Mouse (Mus musculus): ENCODE measurements around the gene Gm10842. TPM values are rescaled to one million over a fixed set of nuclear protein-coding genes. Genes with fewer than 3 reads are reported as not detected.
A peak's percentile ranks its signal among the peaks of the same experiment; 100 is the strongest.
"Not testable (repeated sequence)": the region's sequence is repeated elsewhere in the genome, so short reads cannot be mapped to it uniquely, and the experiment has no call there.

Gm10842 gene
- polyA plus RNA-seq (2016; fragmentation: Nextera tagmentation; extraction: Ambion mirVana), result not detected in 2 replicates

- H3K4me1 ChIP-seq, result peaks cover 4% of the 10 kb centered on the region; the same call in 1 of the 2 replicates
- H3K36me3 ChIP-seq, result 0 out of 2 replicates have a peak, but pooled peaks cover 4% of the 10 kb centered on the region
- no peaks in the 10 kb centered on the region for H3K9me3 ChIP-seq
- no peak within 1 kb of the TSS for H3K4me2 ChIP-seq (replicated peaks)
- H3K9ac ChIP-seq (replicated peaks), result no peak within 1 kb of the TSS
- no peak within 1 kb of the TSS for H3K4me3 ChIP-seq
- no peak within 1 kb of the TSS for H3K27ac ChIP-seq (replicated peaks)
- H3K27me3 ChIP-seq, result no peaks in the 10 kb centered on the region
- ATAC-seq (ENCODE audit: low FRiP score, low read depth), result no peak
- 73% methylated on average over 3 of the region's 3 CpGs for WGBS
Measured at GRCm38 (mm10) chr11:105146593-105146992, at the start of gene Gm10842. TSS of gene Gm10842 (plus strand) at chr11:105146893.

DNA sequence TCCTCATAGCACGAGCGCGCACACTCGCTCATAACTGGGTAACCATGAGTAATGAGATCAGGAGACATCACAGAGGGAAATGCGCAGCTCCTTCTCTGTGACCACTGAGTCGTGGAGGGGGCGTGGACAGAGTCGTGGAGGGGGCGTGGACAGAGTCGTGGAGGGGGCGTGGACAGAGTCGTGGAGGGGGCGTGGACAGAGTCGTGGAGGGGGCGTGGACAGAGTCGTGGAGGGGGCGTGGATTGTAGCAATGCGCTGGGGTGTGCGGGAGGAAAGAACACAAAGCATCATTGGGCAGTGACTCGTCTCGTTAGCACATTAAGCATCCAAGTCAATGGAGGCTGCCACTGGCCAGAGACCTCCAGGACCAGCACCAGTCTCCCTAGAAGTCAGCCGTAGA lies 34.2 kb upstream of the Gm10842 start:
- H3K9ac ChIP-seq (replicated peaks); H3K4me3 ChIP-seq; H3K27me3 ChIP-seq; H3K36me3 ChIP-seq; H3K4me1 ChIP-seq; H3K9me3 ChIP-seq; H3K27ac ChIP-seq (replicated peaks); H3K4me2 ChIP-seq (replicated peaks); ATAC-seq (ENCODE audit: low FRiP score, low read depth): not testable (repeated sequence)
- 79% methylated on average over 22 of the region's 22 CpGs for WGBS

DNA sequence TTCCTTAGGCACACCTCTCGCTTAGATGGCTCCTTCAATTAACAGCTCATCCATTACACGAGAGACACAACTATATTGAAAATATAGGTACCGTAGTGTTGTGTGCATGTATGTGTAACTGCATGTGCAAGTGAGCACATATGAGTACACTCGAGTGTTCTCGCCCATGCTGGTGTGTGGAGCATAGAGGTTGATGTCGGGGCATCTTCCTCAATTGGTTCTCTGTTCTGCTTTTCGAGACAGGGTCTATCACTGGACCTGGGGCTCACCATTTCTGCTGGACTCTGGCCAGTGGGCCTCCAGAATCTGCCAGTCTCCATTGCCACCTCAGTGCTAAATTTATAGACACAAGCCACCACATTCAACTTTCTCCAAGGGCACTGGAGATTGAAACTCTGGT lies 28.9 kb upstream of the Gm10842 start:
- Histone ChIP-seq H3K4me1 (no peaks in the 10 kb centered on the region), H3K4me3 (no peak overlapping the region), H3K9me3 (no peaks in the 10 kb centered on the region), H3K27ac (replicated peaks) (no peak overlapping the region), H3K27me3 (no peaks in the 10 kb centered on the region), H3K36me3 (no peaks in the 10 kb centered on the region), H3K4me2 (replicated peaks) (no peak overlapping the region), H3K9ac (replicated peaks) (no peak overlapping the region)
- ATAC-seq (ENCODE audit: low FRiP score, low read depth), result no peak
- 87% methylated on average over 7 of the region's 7 CpGs for WGBS

GRCm38 (mm10) chr11:105120551-105121061 lies 26.1 kb upstream of the Gm10842 start:
- no peak for ATAC-seq (ENCODE audit: low FRiP score, low read depth)
- no peak overlapping the region for H3K9ac ChIP-seq (replicated peaks)
- no peaks in the 10 kb centered on the region for H3K4me1 ChIP-seq
- H3K27me3 ChIP-seq, result no peaks in the 10 kb centered on the region
- no peak overlapping the region for H3K27ac ChIP-seq (replicated peaks)
- H3K9me3 ChIP-seq, result no peaks in the 10 kb centered on the region
- H3K4me3 ChIP-seq, result no peak overlapping the region
- H3K4me2 ChIP-seq (replicated peaks), result no peak overlapping the region
- no peaks in the 10 kb centered on the region for H3K36me3 ChIP-seq
- 24% methylated on average over 4 of the region's 4 CpGs for WGBS

GRCm38 (mm10) chr11:105121792-105122191 lies 24.9 kb upstream of the Gm10842 start:
- H3K4me1 ChIP-seq; H3K9me3 ChIP-seq; H3K36me3 ChIP-seq; H3K4me3 ChIP-seq; H3K27ac ChIP-seq (replicated peaks); H3K9ac ChIP-seq (replicated peaks); H3K27me3 ChIP-seq; H3K4me2 ChIP-seq (replicated peaks); ATAC-seq (ENCODE audit: low FRiP score, low read depth): not testable (repeated sequence)
- 80% methylated on average over 5 of the region's 5 CpGs for WGBS

DNA sequence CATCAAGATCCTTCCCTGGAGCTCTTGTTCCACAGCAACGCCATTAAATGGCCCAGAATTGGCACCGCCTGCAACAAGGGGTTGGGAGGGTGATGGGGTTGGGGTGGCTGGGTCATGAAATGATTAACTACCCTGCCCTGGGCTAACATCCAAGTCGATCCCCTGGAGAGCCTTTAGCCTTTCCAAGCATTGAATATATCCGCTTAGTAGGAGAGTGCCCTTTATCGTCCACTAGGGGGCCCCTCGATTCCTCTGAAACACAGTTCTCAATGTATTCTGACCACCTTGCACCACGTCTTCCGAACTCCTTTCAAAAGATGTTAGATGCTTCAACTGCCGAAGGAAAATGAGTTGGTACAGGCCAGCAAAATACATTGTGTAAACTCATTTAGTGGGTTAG lies 22.7 kb upstream of the Gm10842 start:
- H3K4me1 ChIP-seq, result peaks cover 10% of the 10 kb centered on the region
- 6% methylated on average over 9 of the region's 9 CpGs for WGBS
- H3K9me3 ChIP-seq, result no peaks in the 10 kb centered on the region
- no peak overlapping the region for H3K9ac ChIP-seq (replicated peaks)
- H3K27ac ChIP-seq (replicated peaks), result no peak overlapping the region
- no peak for ATAC-seq (ENCODE audit: low FRiP score, low read depth)
- peaks cover 3% of the 10 kb centered on the region; the same call in 1 of the 2 replicates for H3K36me3 ChIP-seq
- H3K27me3 ChIP-seq, result no peaks in the 10 kb centered on the region
- H3K4me3 ChIP-seq, result no peak overlapping the region
- H3K4me2 ChIP-seq (replicated peaks), result no peak overlapping the region

DNA sequence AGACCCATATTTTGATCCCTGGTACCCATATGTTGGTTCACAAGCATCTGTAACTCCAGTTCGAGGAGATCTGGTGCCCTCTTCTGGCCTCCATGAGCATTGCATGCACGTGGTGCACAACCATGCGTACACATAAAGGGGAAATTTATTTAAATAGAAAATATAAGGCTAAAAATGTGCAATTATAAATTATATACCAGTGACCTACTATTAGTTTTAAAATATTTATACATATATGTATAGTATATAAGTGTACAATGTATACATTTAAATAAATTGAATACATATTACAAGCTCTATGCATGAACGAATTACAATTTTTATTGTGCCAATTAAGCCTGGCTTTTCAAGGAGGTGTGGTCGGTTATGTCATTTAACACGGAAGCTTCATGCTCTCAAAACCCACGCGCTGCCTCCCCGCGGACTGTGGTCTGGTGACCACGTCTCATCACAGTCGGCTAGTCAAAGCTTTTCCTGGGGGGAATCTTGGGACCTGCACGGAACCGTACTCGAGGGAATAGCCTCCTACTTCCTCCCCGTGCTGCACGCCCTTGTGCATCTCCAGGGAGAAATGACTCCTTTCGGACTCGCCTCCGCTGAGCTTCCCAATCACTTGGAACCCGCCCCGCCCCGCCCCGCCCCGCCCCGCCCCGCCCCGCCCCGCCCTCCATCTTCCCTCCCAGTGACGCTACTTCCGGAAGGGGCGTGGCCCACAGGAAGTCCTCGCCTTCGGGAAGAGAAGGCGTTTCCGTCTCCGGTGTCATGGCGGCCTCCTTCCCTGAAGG lies 20.8 kb upstream of the Gm10842 start, which contains the start of gene Mettl2:
TSS of gene Mettl2 (plus strand) at position 691 of the 785 bp plus-strand sequence.
- Histone ChIP-seq H3K4me2 (replicated peaks) (peak within 1 kb of the TSS; percentile 95), H3K4me3 (peak within 1 kb of the TSS; percentile 83), H3K36me3 (peaks cover 21% of the 10 kb centered on the region), H3K9me3 (no peaks in the 10 kb centered on the region), H3K27me3 (no peaks in the 10 kb centered on the region), H3K9ac (replicated peaks) (peak within 1 kb of the TSS; percentile 73), H3K4me1 (peaks cover 10% of the 10 kb centered on the region), H3K27ac (replicated peaks) (peak within 1 kb of the TSS; percentile 63; the same call in 1 of the 2 replicates)
- 3% methylated on average over 32 of the region's 38 CpGs for WGBS
- ATAC-seq (ENCODE audit: low FRiP score, low read depth), result peak; percentile 91

GRCm38 (mm10) chr11:105126520-105127029 lies 20.1 kb upstream of the Gm10842 start:
- Histone ChIP-seq H3K4me3 (peak overlapping the region; percentile 83), H3K36me3 (peaks cover 25% of the 10 kb centered on the region), H3K9me3 (no peaks in the 10 kb centered on the region), H3K9ac (replicated peaks) (peak overlapping the region; percentile 73), H3K27me3 (no peaks in the 10 kb centered on the region), H3K4me2 (replicated peaks) (peak overlapping the region; percentile 95), H3K4me1 (peaks cover 10% of the 10 kb centered on the region), H3K27ac (replicated peaks) (peak overlapping the region; percentile 63; the same call in 1 of the 2 replicates)
- under 1% methylated on average over 48 of the region's 49 CpGs for WGBS
- peak; percentile 28; the same call in 1 of the 2 replicates for ATAC-seq (ENCODE audit: low FRiP score, low read depth)

GRCm38 (mm10) chr11:105135692-105136091 lies 11.0 kb upstream of the Gm10842 start:
- H3K4me3 ChIP-seq, result no peak overlapping the region
- no peaks in the 10 kb centered on the region for H3K9me3 ChIP-seq
- no peak overlapping the region for H3K27ac ChIP-seq (replicated peaks)
- no peaks in the 10 kb centered on the region for H3K27me3 ChIP-seq
- 97% methylated on average over 7 of the region's 7 CpGs for WGBS
- H3K4me1 ChIP-seq, result no peaks in the 10 kb centered on the region
- peaks cover 93% of the 10 kb centered on the region for H3K36me3 ChIP-seq
- no peak overlapping the region for H3K9ac ChIP-seq (replicated peaks)
- no peak overlapping the region for H3K4me2 ChIP-seq (replicated peaks)
- ATAC-seq (ENCODE audit: low FRiP score, low read depth), result no peak

GRCm38 (mm10) chr11:105137255-105137654 lies 9.4 kb upstream of the Gm10842 start:
- ATAC-seq (ENCODE audit: low FRiP score, low read depth); H3K27ac ChIP-seq (replicated peaks); H3K4me1 ChIP-seq; H3K9ac ChIP-seq (replicated peaks); H3K27me3 ChIP-seq; H3K4me2 ChIP-seq (replicated peaks); H3K4me3 ChIP-seq; H3K9me3 ChIP-seq: not testable (repeated sequence)
- H3K36me3 ChIP-seq, result peaks cover 90% of the 10 kb centered on the region
- WGBS, result 83% methylated on average over 2 of the region's 2 CpGs

DNA sequence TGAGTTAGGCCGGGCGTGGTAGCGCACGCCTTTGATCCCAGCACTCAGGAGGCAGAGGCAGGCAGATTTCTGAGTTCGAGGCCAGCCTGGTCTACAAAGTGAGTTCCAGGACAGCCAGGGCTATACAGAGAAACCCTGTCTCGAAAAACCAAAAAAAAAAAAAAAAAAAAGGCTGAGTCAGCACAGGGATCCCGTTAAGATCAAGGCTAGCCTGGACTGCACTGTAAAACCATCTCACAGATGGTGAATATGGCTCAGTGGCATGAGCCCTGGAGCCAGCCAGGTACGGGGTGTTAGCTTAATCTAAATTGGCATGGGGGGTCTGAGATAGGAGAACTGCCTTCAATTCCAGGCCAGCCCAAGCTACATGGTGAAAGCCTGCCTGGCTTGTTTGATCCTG lies 6.2 kb upstream of the Gm10842 start:
- H3K9me3 ChIP-seq; H3K4me2 ChIP-seq (replicated peaks); H3K27ac ChIP-seq (replicated peaks); H3K9ac ChIP-seq (replicated peaks); H3K4me3 ChIP-seq; H3K4me1 ChIP-seq; H3K27me3 ChIP-seq; ATAC-seq (ENCODE audit: low FRiP score, low read depth): not testable (repeated sequence)
- 91% methylated on average over 7 of the region's 8 CpGs for WGBS
- peaks cover 59% of the 10 kb centered on the region for H3K36me3 ChIP-seq

GRCm38 (mm10) chr11:105141115-105141514 lies 5.6 kb upstream of the Gm10842 start:
- Histone ChIP-seq H3K9me3 (no peaks in the 10 kb centered on the region), H3K4me2 (replicated peaks) (no peak overlapping the region), H3K4me1 (no peaks in the 10 kb centered on the region), H3K36me3 (peaks cover 53% of the 10 kb centered on the region), H3K27me3 (no peaks in the 10 kb centered on the region), H3K9ac (replicated peaks) (no peak overlapping the region), H3K27ac (replicated peaks) (no peak overlapping the region), H3K4me3 (no peak overlapping the region)
- WGBS, result 98% methylated on average over 5 of the region's 5 CpGs
- no peak for ATAC-seq (ENCODE audit: low FRiP score, low read depth)

All from midbrain, embryonic 12.5 days (tissue).